Mouse (Mus musculus): Measurements from ENCODE around the gene Sgk1.

Sgk1 gene

GRCm38 (mm10) chr10:21963005-21963404 lies 81.0 kb downstream of the Sgk1 start:
- no peak for DNase-seq (ENCODE audit: extremely low spot score, low read depth, low spot score)

GRCm38 (mm10) chr10:21973676-21974075 lies 91.7 kb downstream of the Sgk1 start:
- DNase-seq (ENCODE audit: extremely low spot score, low read depth, low spot score) = no peak

DNA sequence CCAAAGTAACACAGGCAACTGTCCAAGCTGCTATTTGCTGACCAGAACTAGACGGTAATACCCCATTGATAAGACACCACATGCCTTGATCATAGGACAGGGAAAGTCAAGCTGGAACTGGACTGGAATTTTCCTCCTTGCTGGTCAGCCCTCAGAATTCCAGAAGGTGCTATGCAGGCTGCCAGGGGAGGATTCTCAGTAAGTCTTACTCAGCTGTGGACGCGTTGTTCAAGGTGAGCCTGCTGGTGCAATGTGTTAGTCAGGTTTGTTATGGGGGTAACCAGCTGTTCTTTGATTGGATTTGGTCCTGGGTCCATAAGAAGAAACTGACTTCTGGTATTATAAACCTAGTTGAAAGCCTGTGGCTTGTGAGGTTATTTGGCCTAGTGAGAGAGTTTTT lies 92.8 kb downstream of the Sgk1 start:
- DNase-seq (ENCODE audit: extremely low spot score, low read depth, low spot score) = no peak

DNA sequence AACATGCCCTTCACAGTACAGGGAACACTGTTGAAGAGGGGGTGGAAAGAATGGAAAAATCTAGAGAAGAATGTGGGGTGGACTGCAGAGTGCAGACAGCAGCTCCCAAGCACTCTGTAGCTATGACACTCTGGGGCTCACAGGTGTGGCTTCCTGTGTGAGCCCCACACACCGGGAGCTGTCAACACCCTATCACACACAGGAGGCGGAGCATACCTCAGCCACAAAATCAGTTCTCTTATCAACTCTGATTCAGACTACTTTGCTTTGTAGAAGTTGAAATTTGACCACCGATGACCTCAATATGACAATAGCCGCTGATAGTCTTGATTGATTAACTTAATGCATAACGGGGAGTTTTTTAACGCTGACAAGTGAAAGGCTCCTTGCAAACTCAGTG lies 93.4 kb downstream of the Sgk1 start:
- no peak for DNase-seq (ENCODE audit: extremely low spot score, low read depth, low spot score)

- no peak for DNase-seq (ENCODE audit: extremely low spot score, low read depth, low spot score)
Measured at GRCm38 (mm10) chr10:21976253-21976652, 94.3 kb downstream of the Sgk1 start.

GRCm38 (mm10) chr10:21978421-21978820 lies 96.4 kb downstream of the Sgk1 start:
- no peak for DNase-seq (ENCODE audit: extremely low spot score, low read depth, low spot score)

DNA sequence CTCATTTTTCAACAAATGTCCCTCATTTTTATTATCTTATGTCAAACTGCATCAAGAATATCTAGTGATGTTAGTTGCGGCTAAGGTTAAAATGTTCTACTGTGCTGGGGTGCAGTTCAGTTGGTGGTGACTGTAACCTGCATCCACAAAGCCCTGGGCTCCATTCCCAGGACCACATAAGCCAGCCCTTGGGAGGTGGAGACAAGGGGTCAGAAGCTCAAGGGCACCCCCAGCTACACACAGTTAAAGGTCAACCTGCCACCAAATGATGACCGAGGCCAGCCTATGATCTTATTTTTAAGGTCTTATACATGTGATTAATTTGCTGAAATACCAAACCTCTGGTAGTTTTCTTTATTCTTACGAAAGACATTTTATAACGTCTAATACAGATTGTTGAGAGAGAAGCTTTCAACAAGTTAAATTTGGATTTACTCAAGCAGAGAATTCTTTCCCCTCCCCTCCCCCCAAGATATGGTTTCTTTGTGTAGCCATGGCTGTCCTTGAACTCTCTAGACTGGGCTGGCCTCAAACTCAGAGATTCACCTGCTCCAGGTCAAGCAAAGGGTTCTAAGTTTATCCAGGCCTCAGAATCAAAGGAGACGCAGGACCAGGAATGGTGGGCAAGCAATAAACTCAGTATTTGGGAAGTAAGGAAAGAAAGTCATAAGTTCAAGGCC lies 97.4 kb downstream of the Sgk1 start:
- no peak for DNase-seq (ENCODE audit: extremely low spot score, low read depth, low spot score)

DNA sequence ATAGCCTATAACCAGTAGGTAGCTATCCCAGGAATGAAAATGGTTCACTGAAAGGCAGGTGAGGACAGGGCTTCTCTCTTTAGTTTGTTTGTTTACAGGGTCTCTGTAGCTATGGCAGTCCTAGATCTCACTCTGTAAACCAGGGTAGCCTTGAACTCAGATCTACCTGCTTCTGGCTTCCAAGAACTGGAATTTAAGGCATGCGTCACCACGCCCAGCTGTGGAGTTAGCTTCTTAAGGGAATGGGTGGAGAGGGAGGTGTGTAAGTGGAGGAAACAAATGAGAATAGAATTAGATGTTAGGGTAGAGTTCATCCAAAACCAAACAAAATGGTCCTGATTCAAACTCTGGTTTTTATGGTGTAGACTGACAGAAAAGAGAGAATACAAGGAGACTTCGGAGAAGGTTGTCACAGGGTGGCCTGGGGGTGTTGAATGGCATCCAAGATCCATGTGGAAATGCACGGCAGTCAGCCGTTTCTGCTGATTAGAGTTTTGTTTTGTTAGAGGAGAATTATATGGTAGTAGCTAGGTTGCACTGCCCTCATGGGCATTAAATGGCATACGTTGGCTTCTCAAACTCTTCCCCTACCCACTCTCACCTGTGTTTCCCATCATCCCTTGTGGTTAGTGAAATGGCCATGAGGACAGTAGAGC lies 98.9 kb downstream of the Sgk1 start:
- DNase-seq (ENCODE audit: extremely low spot score, low read depth, low spot score) = no peak

GRCm38 (mm10) chr10:21982303-21982702 lies 100.3 kb downstream of the Sgk1 start:
- no peak for DNase-seq (ENCODE audit: extremely low spot score, low read depth, low spot score)

- no peak for DNase-seq (ENCODE audit: extremely low spot score, low read depth, low spot score)
Measured at GRCm38 (mm10) chr10:21988489-21988888, 106.5 kb downstream of the Sgk1 start.

- no peak for DNase-seq (ENCODE audit: extremely low spot score, low read depth, low spot score)
Measured at GRCm38 (mm10) chr10:21991351-21991840, 109.4 kb downstream of the Sgk1 start.

GRCm38 (mm10) chr10:21991986-21992833 lies 110.2 kb downstream of the Sgk1 start:
- no peak for DNase-seq (ENCODE audit: extremely low spot score, low read depth, low spot score)

GRCm38 (mm10) chr10:21992834-21993514 lies 111.0 kb downstream of the Sgk1 start:
- no peak for DNase-seq (ENCODE audit: extremely low spot score, low read depth, low spot score)

DNA sequence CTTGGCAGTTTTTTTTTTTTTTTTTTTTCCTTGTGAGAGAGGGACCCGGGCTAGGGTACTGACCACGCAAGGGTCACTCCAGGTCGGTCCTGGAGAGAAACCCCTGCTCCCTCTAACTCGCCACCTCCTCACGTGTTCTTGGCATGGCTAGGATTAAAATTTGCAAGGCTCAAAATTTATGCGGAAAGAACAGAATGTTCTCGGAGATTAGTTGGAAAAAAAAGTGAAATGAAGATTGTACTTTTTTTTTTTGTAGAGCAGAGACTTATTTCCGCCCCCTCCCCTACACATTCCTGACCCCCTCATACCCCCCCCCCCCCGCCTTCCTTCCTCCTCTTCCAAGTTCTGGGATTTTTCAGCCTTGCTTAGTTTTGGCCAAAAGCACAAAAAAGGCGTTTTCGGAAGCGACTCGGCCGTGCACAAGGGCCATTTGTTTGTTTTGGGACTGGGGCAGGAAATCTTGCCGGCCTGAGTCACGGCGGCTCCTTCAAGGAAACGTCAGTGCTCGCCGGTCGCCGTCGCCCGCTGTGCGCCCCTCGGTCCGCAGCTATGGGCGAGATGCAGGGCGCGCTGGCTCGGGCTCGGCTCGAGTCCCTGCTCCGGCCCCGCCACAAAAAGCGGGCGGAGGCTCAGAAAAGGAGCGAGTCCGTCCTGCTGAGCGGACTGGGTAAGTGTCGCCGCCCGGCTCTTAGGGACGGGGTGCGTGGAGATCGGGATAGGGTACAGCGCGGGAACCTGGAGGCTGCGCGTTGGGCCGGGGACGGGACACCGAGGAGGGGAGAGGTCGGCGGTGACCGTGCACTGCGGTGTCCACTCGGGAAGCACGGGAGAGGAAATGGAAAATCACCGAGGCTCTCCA lies 111.8 kb downstream of the Sgk1 start:
- no peak for DNase-seq (ENCODE audit: extremely low spot score, low read depth, low spot score)

DNA sequence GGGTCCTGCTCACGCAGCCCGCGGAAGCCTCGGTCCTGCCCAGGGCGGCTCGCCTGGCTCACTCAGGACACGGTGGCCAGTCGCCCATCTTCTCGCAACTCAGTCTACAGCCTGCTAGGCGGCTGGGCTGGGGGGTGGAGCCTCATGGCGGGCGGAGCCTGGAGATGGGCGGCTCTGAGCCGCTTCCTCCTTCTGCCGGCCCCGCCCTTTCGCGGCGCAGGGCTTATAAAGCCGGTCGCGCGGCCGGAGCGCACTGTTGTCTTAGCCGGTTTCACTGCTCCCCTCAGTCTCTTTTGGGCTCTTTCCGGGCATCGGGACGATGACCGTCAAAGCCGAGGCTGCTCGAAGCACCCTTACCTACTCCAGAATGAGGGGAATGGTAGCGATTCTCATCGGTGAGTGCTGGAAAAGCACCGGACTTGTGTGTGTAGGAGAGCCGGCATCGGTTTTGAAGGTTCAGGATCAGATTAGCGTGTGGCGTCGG lies 112.5 kb downstream of the Sgk1 start:
- no peak for DNase-seq (ENCODE audit: extremely low spot score, low read depth, low spot score)

DNA sequence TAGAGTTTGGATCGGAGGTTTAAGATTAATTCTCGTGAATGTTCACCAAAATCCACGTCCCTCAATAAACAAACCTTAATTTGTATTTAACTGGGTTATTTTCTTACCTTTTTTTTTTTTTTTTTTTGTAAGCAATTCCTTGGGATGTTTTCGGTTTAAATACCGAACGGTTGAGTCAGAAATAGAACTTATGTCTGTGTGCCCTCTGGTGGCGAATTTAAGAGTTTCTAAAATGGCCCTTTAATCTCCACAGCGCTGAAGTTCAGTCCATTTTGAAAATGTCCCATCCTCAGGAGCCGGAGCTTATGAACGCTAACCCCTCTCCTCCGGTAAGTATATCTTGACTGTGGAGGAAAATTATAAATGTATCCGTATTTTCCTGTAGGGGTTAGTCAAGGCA lies 113.2 kb downstream of the Sgk1 start:
- no peak for DNase-seq (ENCODE audit: extremely low spot score, low read depth, low spot score)

- no peak for DNase-seq (ENCODE audit: extremely low spot score, low read depth, low spot score)
Measured at GRCm38 (mm10) chr10:21995661-21996308, 113.8 kb downstream of the Sgk1 start.

- no peak for DNase-seq (ENCODE audit: extremely low spot score, low read depth, low spot score)
Measured at GRCm38 (mm10) chr10:21996660-21997447, 114.9 kb downstream of the Sgk1 start.
